Mouse (Mus musculus): ENCODE data around the gene Pdcd1lg2.

DNA sequence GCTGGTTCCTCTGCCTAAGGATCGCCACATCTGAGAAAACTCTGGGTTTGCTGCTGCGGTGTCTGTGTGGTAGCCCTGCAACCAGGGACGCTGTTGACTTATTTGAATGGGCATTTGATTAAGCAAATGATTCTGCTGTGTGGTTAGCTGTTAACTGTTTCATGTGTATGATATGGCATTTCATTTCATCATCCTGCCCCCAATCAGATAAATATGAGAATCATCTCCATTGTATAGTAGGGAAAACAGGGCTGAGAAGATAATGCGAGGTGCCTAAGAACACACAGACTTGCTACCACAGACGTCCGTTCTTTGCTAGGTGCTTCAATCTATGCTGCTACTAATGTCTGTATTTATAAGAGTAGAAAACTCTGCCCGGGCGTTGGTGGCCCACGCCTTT lies 26.3 kb upstream of the Pdcd1lg2 start:
- TF ChIP-seq GATA1 (IDR thresholded peaks at IDR 0.05; ENCODE audit: borderline replicate concordance, low read length), result no peak
- TF ChIP-seq FLI1 (IDR thresholded peaks at IDR 0.05; ENCODE audit: low read length), result no peak

Measured in megakaryocyte, embryonic 14.5 days (primary cell).